Mouse (Mus musculus) lung, embryonic 15.5 days (tissue): ENCODE results near the gene Rsrc1. TPM values are rescaled to one million over a fixed set of nuclear protein-coding genes. Genes with fewer than 3 reads are reported as not detected.

Experiments
- ATAC-seq: fragments of 200-750 bp; cut with Nextera tagmentation; 2 replicates; pipeline ENCODE4 v1.8.0; 2017; ENCODE audit warnings: moderate number of reproducible peaks, borderline replicate concordance; ENCODE audit not compliant: low FRiP score, low TSS enrichment; ENCODE audit errors: extremely low read depth
- H3K27ac ChIP-seq: fragments of 300-500 bp; sonication (generic); 2 replicates; pipeline ENCODE4 v1.5.1; 2015; ENCODE audit warnings: moderate library complexity, mild to moderate bottlenecking, inconsistent platforms
- H3K27me3 ChIP-seq: fragments of 300-500 bp; sonication (generic); 2 replicates; pipeline ENCODE4 v1.6.1; 2015; ENCODE audit warnings: inconsistent platforms
- H3K36me3 ChIP-seq: fragments of 300-500 bp; sonication (generic); 2 replicates; pipeline ENCODE4 v1.6.1; 2015; ENCODE audit warnings: inconsistent platforms
- H3K4me1 ChIP-seq: fragments of 300-500 bp; sonication (generic); 2 replicates; pipeline ENCODE4 v1.6.1; 2015; ENCODE audit warnings: inconsistent platforms
- H3K4me2 ChIP-seq: fragments of 300-500 bp; sonication (generic); 2 replicates; pipeline ENCODE4 v1.6.1; 2015; ENCODE audit warnings: inconsistent platforms, mild to moderate bottlenecking, moderate library complexity
- H3K4me3 ChIP-seq: fragments of 300-500 bp; sonication (generic); 2 replicates; pipeline ENCODE4 v1.5.1; 2015; ENCODE audit warnings: mild to moderate bottlenecking, inconsistent platforms
- H3K9ac ChIP-seq: fragments of 300-500 bp; sonication (generic); 2 replicates; pipeline ENCODE4 v1.6.1; 2015; ENCODE audit warnings: inconsistent platforms
- H3K9me3 ChIP-seq: fragments of 300-500 bp; sonication (generic); 2 replicates; pipeline ENCODE4 v1.6.1; 2016; ENCODE audit warnings: inconsistent platforms
- WGBS: fragments of 180-500 bp; shearing (Covaris S2); methylation state at CpG from one replicate; pipeline ENCODE4 v1.1.7; 2015; 5-methylcytosine and 5-hydroxymethylcytosine counted together
- polyA plus RNA-seq: library from polyadenylated mRNA; unstranded; fragments of >200 nt; fragmentation: Nextera tagmentation; extraction: Ambion mirVana; gene quantifications from 2 replicates; pipeline ENCODE4 v1.2.1, GENCODE M21; 2015

The Rsrc1 gene
- polyA plus RNA-seq, 1 experiment from 2014 or later = 29.5 TPM

GRCm38 (mm10) chr3:67308725-67309124 lies 327.5 kb downstream of the Rsrc1 start:
- no peaks in the 10 kb centered on the region for H3K36me3 ChIP-seq
- H3K4me2 ChIP-seq = no peak overlapping the region
- no peak overlapping the region for H3K9ac ChIP-seq
- no peaks in the 10 kb centered on the region for H3K9me3 ChIP-seq
- H3K27ac ChIP-seq = no peak overlapping the region
- no peaks in the 10 kb centered on the region for H3K27me3 ChIP-seq
- ATAC-seq = no peak
- H3K4me1 ChIP-seq = no peaks in the 10 kb centered on the region
- 72% methylated on average over 1 of the region's 2 CpGs for WGBS
- no peak overlapping the region for H3K4me3 ChIP-seq

GRCm38 (mm10) chr3:67309644-67310311 lies 328.6 kb downstream of the Rsrc1 start:
- WGBS = 54% methylated on average over 7 of the region's 7 CpGs
- ATAC-seq = no peak
- Histone ChIP-seq H3K4me3 (no peak overlapping the region), H3K4me1 (no peaks in the 10 kb centered on the region), H3K9ac (no peak overlapping the region), H3K27me3 (no peaks in the 10 kb centered on the region), H3K36me3 (no peaks in the 10 kb centered on the region), H3K4me2 (no peak overlapping the region), H3K9me3 (no peaks in the 10 kb centered on the region), H3K27ac (no peak overlapping the region)

DNA sequence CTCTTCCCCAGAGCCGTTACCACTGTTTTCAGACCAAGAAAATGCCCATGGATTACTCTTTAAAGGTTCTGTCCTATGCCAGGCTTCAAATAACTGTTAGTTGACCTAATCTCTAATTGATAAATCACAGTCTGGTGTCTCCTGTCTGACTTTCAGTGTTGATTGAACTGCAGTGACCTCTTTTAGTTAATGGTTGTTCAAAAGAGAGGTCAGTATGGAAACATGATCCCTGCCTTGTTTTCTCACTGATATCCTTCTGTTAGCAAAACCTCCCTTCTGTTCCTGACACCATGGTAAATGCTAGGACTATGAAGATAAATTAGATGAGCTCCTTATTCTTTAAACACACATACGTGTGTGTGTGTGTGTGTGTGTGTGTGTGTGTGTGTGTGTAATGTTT lies 330.2 kb downstream of the Rsrc1 start:
- Histone ChIP-seq H3K9ac (no peak overlapping the region), H3K27me3 (no peaks in the 10 kb centered on the region), H3K36me3 (no peaks in the 10 kb centered on the region), H3K27ac (no peak overlapping the region), H3K9me3 (no peaks in the 10 kb centered on the region), H3K4me1 (no peaks in the 10 kb centered on the region), H3K4me3 (no peak overlapping the region), H3K4me2 (no peak overlapping the region)
- no peak for ATAC-seq
- 28% methylated on average over 2 of the region's 2 CpGs for WGBS

GRCm38 (mm10) chr3:67322422-67322821 lies 341.2 kb downstream of the Rsrc1 start:
- Histone ChIP-seq H3K27ac (no peak overlapping the region), H3K4me3 (no peak overlapping the region), H3K4me2 (no peak overlapping the region), H3K9me3 (no peaks in the 10 kb centered on the region), H3K9ac (no peak overlapping the region), H3K36me3 (no peaks in the 10 kb centered on the region), H3K4me1 (no peaks in the 10 kb centered on the region), H3K27me3 (no peaks in the 10 kb centered on the region)
- ATAC-seq = no peak
- WGBS = 64% methylated on average over 4 of the region's 4 CpGs

DNA sequence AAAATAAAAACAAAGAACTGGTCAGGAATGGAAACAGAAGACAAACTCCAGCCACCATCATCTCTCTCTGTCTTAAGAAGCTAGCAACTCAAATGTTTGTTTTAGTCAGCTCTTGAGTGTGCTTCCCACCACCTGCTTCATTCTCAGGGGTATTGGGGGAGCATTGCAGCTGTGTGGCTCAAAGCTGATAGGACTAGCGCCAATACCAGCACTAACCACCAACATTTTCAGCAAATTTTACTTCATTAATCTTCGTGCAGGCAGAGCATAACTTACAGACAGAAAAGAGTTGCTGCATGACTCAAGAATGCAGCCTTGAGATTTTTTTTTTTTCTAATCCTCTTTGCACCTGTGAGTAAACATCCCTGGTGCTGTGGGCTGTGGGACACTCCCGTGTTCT lies 358.4 kb downstream of the Rsrc1 start:
- Histone ChIP-seq H3K36me3 (no peaks in the 10 kb centered on the region), H3K9ac (no peak overlapping the region), H3K4me2 (no peak overlapping the region), H3K9me3 (no peaks in the 10 kb centered on the region), H3K27me3 (no peaks in the 10 kb centered on the region), H3K27ac (no peak overlapping the region), H3K4me3 (no peak overlapping the region), H3K4me1 (no peaks in the 10 kb centered on the region)
- ATAC-seq = no peak
- 37% methylated on average over 3 of the region's 3 CpGs for WGBS

DNA sequence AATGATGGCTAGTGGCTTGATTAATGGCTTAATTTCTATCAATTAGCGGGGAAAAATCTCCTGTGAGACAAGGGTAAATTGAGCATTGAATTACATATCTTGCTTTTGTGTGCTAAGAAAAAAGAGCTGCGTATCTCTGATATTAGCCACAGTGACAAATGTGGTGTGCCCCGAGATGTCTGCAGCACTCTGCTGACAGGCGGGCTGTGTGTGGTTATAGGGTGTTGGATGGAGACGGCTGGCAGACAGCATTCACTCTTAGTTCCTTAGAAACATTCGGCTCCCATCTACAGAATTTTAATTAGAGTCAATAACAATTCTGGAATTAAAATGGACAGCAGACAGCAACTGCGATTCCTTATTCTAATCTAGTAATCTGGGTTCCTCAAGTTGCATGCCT lies 359.7 kb downstream of the Rsrc1 start:
- H3K9me3 ChIP-seq = no peaks in the 10 kb centered on the region
- no peak overlapping the region for H3K9ac ChIP-seq
- WGBS = 54% methylated on average over 7 of the region's 7 CpGs
- no peak overlapping the region for H3K4me2 ChIP-seq
- ATAC-seq = no peak
- no peak overlapping the region for H3K4me3 ChIP-seq
- H3K36me3 ChIP-seq = no peaks in the 10 kb centered on the region
- no peak overlapping the region for H3K27ac ChIP-seq
- no peaks in the 10 kb centered on the region for H3K27me3 ChIP-seq
- no peaks in the 10 kb centered on the region for H3K4me1 ChIP-seq

- Histone ChIP-seq H3K4me2 (no peak overlapping the region), H3K9ac (no peak overlapping the region), H3K27ac (no peak overlapping the region), H3K27me3 (no peaks in the 10 kb centered on the region), H3K4me3 (no peak overlapping the region), H3K36me3 (no peaks in the 10 kb centered on the region), H3K9me3 (no peaks in the 10 kb centered on the region), H3K4me1 (no peaks in the 10 kb centered on the region)
- no peak for ATAC-seq
- WGBS = 51% methylated on average over 5 of the region's 5 CpGs
Observed at GRCm38 (mm10) chr3:67343004-67343662, 361.9 kb downstream of the Rsrc1 start.

GRCm38 (mm10) chr3:67344599-67344998 lies 363.4 kb downstream of the Rsrc1 start:
- Histone ChIP-seq H3K9me3 (no peaks in the 10 kb centered on the region), H3K4me2 (no peak overlapping the region), H3K4me1 (no peaks in the 10 kb centered on the region), H3K27ac (no peak overlapping the region), H3K27me3 (no peaks in the 10 kb centered on the region), H3K4me3 (no peak overlapping the region), H3K36me3 (no peaks in the 10 kb centered on the region), H3K9ac (no peak overlapping the region)
- no peak for ATAC-seq
- WGBS = 10% methylated on average over 2 of the region's 2 CpGs

DNA sequence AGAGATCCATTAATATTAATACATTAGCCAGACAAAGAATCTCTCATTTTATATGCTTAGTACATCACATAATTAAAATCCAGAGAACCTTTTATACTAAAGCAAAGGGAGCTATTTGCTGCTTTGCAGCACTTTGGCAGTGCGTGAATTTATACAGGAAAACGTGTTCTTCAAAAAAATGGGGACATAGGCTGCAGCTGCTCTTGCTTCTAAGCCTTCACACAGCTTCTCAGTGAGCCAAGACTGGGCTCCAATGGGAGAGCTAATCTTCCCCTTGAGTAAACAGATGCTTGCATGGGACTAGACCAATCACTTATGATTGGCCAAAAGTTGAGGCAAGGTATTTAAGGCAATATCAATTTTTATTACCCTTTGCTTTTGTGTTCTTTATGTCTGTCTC lies 365.5 kb downstream of the Rsrc1 start:
- no peak for ATAC-seq
- no peak overlapping the region for H3K27ac ChIP-seq
- H3K4me1 ChIP-seq = no peaks in the 10 kb centered on the region
- WGBS = 74% methylated on average over 2 of the region's 2 CpGs
- no peaks in the 10 kb centered on the region for H3K9me3 ChIP-seq
- no peak overlapping the region for H3K4me3 ChIP-seq
- no peaks in the 10 kb centered on the region for H3K36me3 ChIP-seq
- no peaks in the 10 kb centered on the region for H3K27me3 ChIP-seq
- H3K4me2 ChIP-seq = no peak overlapping the region
- no peak overlapping the region for H3K9ac ChIP-seq

DNA sequence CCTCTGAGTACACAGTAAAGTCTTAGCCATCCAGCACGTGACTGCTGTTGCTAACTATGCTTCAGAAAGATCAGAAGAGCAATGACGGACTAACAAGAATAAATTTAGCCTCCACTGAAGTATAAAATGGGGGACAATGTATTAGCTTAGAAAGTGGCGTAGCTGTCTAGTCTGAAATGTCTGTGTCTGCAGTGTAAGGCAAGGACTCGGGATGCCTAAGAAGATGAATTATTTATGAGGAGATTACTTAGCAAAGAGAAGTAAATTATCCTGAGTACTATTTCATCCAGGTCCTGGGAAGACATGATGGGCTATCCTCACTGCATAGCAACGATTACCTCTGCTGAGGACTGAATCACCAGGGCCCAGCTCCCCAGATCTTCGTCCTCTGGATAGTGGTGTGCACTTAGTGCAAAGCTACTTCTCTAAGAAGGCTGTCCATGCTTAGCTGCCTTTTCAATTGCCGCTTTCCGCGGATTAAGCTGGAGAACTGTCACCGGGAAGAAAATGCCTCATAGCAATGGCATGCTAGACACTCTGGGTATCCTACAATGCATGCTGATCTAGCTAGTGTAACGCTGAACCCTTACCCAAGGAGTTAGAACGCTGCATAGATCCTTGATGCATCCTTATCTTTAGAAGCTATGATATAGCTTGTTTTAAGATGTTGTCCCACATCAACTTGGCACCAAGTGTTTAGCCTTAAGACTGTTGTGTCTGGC lies 370.4 kb downstream of the Rsrc1 start:
- Histone ChIP-seq H3K36me3 (no peaks in the 10 kb centered on the region), H3K4me3 (no peak overlapping the region), H3K27ac (no peak overlapping the region), H3K9me3 (no peaks in the 10 kb centered on the region), H3K9ac (no peak overlapping the region), H3K4me2 (no peak overlapping the region), H3K27me3 (no peaks in the 10 kb centered on the region), H3K4me1 (no peaks in the 10 kb centered on the region)
- WGBS = 79% methylated on average over 12 of the region's 12 CpGs
- ATAC-seq = no peak

- Histone ChIP-seq H3K9ac (no peak overlapping the region), H3K27me3 (no peaks in the 10 kb centered on the region), H3K36me3 (no peaks in the 10 kb centered on the region), H3K4me2 (no peak overlapping the region), H3K4me3 (no peak overlapping the region), H3K27ac (no peak overlapping the region), H3K9me3 (no peaks in the 10 kb centered on the region), H3K4me1 (no peaks in the 10 kb centered on the region)
- WGBS = 24% methylated on average over 3 of the region's 5 CpGs
- no peak for ATAC-seq
Observed at GRCm38 (mm10) chr3:67352128-67352762, 371.1 kb downstream of the Rsrc1 start.

DNA sequence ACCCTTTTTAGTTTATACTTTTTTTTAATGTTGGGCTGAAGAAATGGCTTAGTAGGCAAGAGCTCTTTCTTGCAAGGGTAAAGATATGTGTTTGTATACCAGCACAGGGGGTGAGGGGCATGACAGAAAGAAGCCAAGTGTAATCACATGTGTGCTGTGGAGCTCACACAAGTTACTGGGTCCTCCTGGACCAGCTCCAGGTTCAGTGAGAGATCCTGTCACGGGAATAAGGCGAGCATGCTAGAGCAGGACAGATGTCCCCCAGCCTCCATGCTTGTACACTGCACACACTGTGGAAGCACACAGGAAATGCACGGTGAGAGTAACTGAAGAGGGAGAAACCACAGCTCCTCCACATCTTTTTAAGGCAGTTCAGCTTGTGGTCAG lies 371.6 kb downstream of the Rsrc1 start:
- Histone ChIP-seq H3K9me3 (no peaks in the 10 kb centered on the region), H3K9ac (no peak overlapping the region), H3K36me3 (no peaks in the 10 kb centered on the region), H3K4me3 (no peak overlapping the region), H3K4me2 (no peak overlapping the region), H3K27ac (no peak overlapping the region), H3K27me3 (no peaks in the 10 kb centered on the region), H3K4me1 (no peaks in the 10 kb centered on the region)
- 81% methylated on average over 3 of the region's 3 CpGs for WGBS
- no peak for ATAC-seq
